Mouse (Mus musculus) heart, postnatal 0 days (tissue): ENCODE measurements around the gene Tmem91.

ENCODE experiments used
- CTCF ChIP-seq: IDR thresholded peaks from 2 replicates; pipeline ENCODE4 v1.5.1; 2016; ENCODE audit warnings: antibody characterized with exemption, control low read depth, low read depth
- EP300 ChIP-seq: IDR thresholded peaks from 2 replicates; pipeline ENCODE4 v1.6.1; 2016; ENCODE audit warnings: antibody characterized with exemption, low read depth

DNA sequence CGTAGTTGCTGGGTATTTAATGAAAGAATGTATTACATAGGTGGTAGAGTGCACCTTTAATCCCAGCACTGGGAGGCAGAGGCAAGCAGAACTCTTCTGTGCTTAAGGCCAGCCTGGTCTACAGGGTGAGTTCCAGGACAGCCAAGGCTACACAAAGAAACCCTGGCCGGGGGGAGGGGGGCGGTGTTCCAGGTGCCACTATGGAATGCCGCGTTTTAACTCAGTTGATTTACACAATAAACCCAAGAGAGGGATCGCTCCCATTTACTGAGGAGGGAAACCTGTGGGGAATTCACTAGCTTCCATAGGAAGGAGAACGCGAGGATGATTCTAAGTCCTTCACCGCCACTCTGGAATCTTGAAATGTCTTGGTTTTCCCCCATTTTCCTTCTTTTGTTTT lies 5.3 kb downstream of the Tmem91 start:
- TF ChIP-seq EP300 (no peak), CTCF (no peak)
